Mouse (Mus musculus) cerebellum, postnatal 14 days (tissue): ENCODE data around the gene Mcoln3.
A peak's percentile ranks its signal among the peaks of the same experiment; 100 is the strongest.

Experiments
- DNase-seq, 2 experiments: peaks; one replicate each; pipeline ENCODE4 v3.0.0; 2021; ENCODE audit warnings: mixed read lengths in 2 of 2

Gene Mcoln3

GRCm38 (mm10) chr3:146177748-146178582, 60.7 kb downstream of the Mcoln3 start:
- peak; percentile 91 to 94 for DNase-seq

- DNase-seq = peak in 1 of 2 experiments; percentile 20
Measured at GRCm38 (mm10) chr3:146180341-146180740, 63.1 kb downstream of the Mcoln3 start.

GRCm38 (mm10) chr3:146180986-146181385, 63.7 kb downstream of the Mcoln3 start:
- DNase-seq = peak; percentile 54 to 76

- peak; percentile 76 to 80 for DNase-seq
Measured at GRCm38 (mm10) chr3:146184992-146185657, 67.9 kb downstream of the Mcoln3 start.

- DNase-seq = no peak
Measured at GRCm38 (mm10) chr3:146186033-146186432, 68.8 kb downstream of the Mcoln3 start.

- no peak for DNase-seq
Measured at GRCm38 (mm10) chr3:146189933-146190332, 72.7 kb downstream of the Mcoln3 start.
